Mouse (Mus musculus): Measurements from ENCODE around the gene Kcnab1.

The Kcnab1 gene

GRCm38 (mm10) chr3:65108945-65109921 lies at the start of gene Kcnab1:
Gene Kcnab1, plus strand, starts transcription at chr3:65109384.
- peak in 1 of 2 experiments; percentile 0 for DNase-seq

GRCm38 (mm10) chr3:65088295-65088694 lies 20.9 kb upstream of the Kcnab1 start:
- DNase-seq, result no peak

- no peak for DNase-seq
Measured at GRCm38 (mm10) chr3:65104117-65104516, 5.1 kb upstream of the Kcnab1 start.

GRCm38 (mm10) chr3:65110190-65110589 lies 1.0 kb downstream of the Kcnab1 start:
- no peak for DNase-seq

- no peak for DNase-seq
Measured at GRCm38 (mm10) chr3:65111176-65111575, 2.0 kb downstream of the Kcnab1 start.

- DNase-seq, result no peak
Measured at GRCm38 (mm10) chr3:65115164-65115563, 6.0 kb downstream of the Kcnab1 start.

GRCm38 (mm10) chr3:65116958-65117357 lies 7.8 kb downstream of the Kcnab1 start:
- no peak for DNase-seq

GRCm38 (mm10) chr3:65117365-65117764 lies 8.2 kb downstream of the Kcnab1 start:
- DNase-seq, result no peak

- no peak for DNase-seq
Measured at GRCm38 (mm10) chr3:65124975-65125374, 15.8 kb downstream of the Kcnab1 start.

- no peak for DNase-seq
Measured at GRCm38 (mm10) chr3:65129625-65130024, 20.4 kb downstream of the Kcnab1 start.

GRCm38 (mm10) chr3:65134931-65135330 lies 25.7 kb downstream of the Kcnab1 start:
- DNase-seq, result no peak

GRCm38 (mm10) chr3:65136897-65137296 lies 27.7 kb downstream of the Kcnab1 start:
- DNase-seq, result no peak

- DNase-seq, result no peak
Measured at GRCm38 (mm10) chr3:65138739-65139138, 29.6 kb downstream of the Kcnab1 start.

GRCm38 (mm10) chr3:65145152-65145551 lies 36.0 kb downstream of the Kcnab1 start:
- DNase-seq, result no peak

GRCm38 (mm10) chr3:65151808-65152207 lies 42.6 kb downstream of the Kcnab1 start:
- no peak for DNase-seq

GRCm38 (mm10) chr3:65172964-65173363 lies 63.8 kb downstream of the Kcnab1 start:
- DNase-seq, result no peak

GRCm38 (mm10) chr3:65174564-65174963 lies 65.4 kb downstream of the Kcnab1 start:
- no peak for DNase-seq

GRCm38 (mm10) chr3:65175819-65176218 lies 66.6 kb downstream of the Kcnab1 start:
- DNase-seq, result no peak

GRCm38 (mm10) chr3:65176846-65177245 lies 67.7 kb downstream of the Kcnab1 start:
- no peak for DNase-seq

- no peak for DNase-seq
Measured at GRCm38 (mm10) chr3:65187833-65188698, 78.9 kb downstream of the Kcnab1 start.

- no peak for DNase-seq
Measured at GRCm38 (mm10) chr3:65200611-65201010, 91.4 kb downstream of the Kcnab1 start.

GRCm38 (mm10) chr3:65203361-65204117 lies 94.4 kb downstream of the Kcnab1 start:
- DNase-seq, result no peak
